Mouse (Mus musculus) adipocyte (in vitro differentiated cells): ENCODE data around the gene Zfp408.
A peak's percentile ranks its signal among the peaks of the same experiment; 100 is the strongest.
"Not testable (repeated sequence)": the region's sequence is repeated elsewhere in the genome, so short reads cannot be mapped to it uniquely, and the experiment has no call there.

ENCODE experiments used
- DNase-seq: peaks from one replicate; pipeline ENCODE4 v3.0.0-alpha.2; 2016; ENCODE audit warnings: low spot score

Gene Zfp408

GRCm38 (mm10) chr2:91651458-91652258 is 2.1 kb upstream of the Zfp408 start:
- no peak for DNase-seq

- no peak for DNase-seq
These were observed 887 bp upstream of the Zfp408 start for GRCm38 (mm10) chr2:91650360-91650995.

GRCm38 (mm10) chr2:91649152-91649551 is 439 bp downstream of the Zfp408 start:
- DNase-seq, result peak; percentile 17

- peak; percentile 67 for DNase-seq
These were observed 2.9 kb downstream of the Zfp408 start for GRCm38 (mm10) chr2:91646733-91647132.

GRCm38 (mm10) chr2:91645811-91646210 is 3.8 kb downstream of the Zfp408 start:
- DNase-seq, result no peak

- no peak for DNase-seq
These were observed 4.2 kb downstream of the Zfp408 start for GRCm38 (mm10) chr2:91645354-91645753.

- no peak for DNase-seq
These were observed 5.6 kb downstream of the Zfp408 start for GRCm38 (mm10) chr2:91644021-91644420.

GRCm38 (mm10) chr2:91642825-91643415 is 6.7 kb downstream of the Zfp408 start:
- no peak for DNase-seq

GRCm38 (mm10) chr2:91638931-91639330 is 10.7 kb downstream of the Zfp408 start:
- no peak for DNase-seq

- DNase-seq, result no peak
These were observed 12.8 kb downstream of the Zfp408 start for GRCm38 (mm10) chr2:91636727-91637338.

GRCm38 (mm10) chr2:91636229-91636628 is 13.4 kb downstream of the Zfp408 start, which contains the start of gene F2:
TSS of gene F2 (minus strand) at chr2:91636414.
- DNase-seq, result no peak

GRCm38 (mm10) chr2:91635486-91635885 is 14.1 kb downstream of the Zfp408 start:
- DNase-seq, result no peak

- no peak for DNase-seq
These were observed 14.8 kb downstream of the Zfp408 start for GRCm38 (mm10) chr2:91634841-91635240.

GRCm38 (mm10) chr2:91633334-91633977 is 16.1 kb downstream of the Zfp408 start:
- no peak for DNase-seq

- no peak for DNase-seq
These were observed 17.3 kb downstream of the Zfp408 start for GRCm38 (mm10) chr2:91632316-91632715.

- DNase-seq, result no peak
These were observed 17.8 kb downstream of the Zfp408 start for GRCm38 (mm10) chr2:91631826-91632225.

GRCm38 (mm10) chr2:91630384-91630783 is 19.2 kb downstream of the Zfp408 start:
- DNase-seq, result no peak

GRCm38 (mm10) chr2:91629682-91630081 is 19.9 kb downstream of the Zfp408 start:
- no peak for DNase-seq

- no peak for DNase-seq
These were observed 21.4 kb downstream of the Zfp408 start for GRCm38 (mm10) chr2:91628171-91628570.

- DNase-seq, result no peak
These were observed 22.1 kb downstream of the Zfp408 start for GRCm38 (mm10) chr2:91627486-91627885.

GRCm38 (mm10) chr2:91623366-91623765 is 26.2 kb downstream of the Zfp408 start:
- not testable (repeated sequence) for DNase-seq

- no peak for DNase-seq
These were observed 27.2 kb downstream of the Zfp408 start for GRCm38 (mm10) chr2:91622356-91622755.
